Mouse (Mus musculus) ES-Bruce4 (cell line): ENCODE data around the gene Atp5h. TPM values are rescaled to one million over a fixed set of nuclear protein-coding genes. Genes with fewer than 3 reads are reported as not detected.
A peak's percentile ranks its signal among the peaks of the same experiment; 100 is the strongest.

Experiments
- H3K27ac ChIP-seq: 2 replicates; pipeline ENCODE4 v1.5.1; 2012; ENCODE audit warnings: low read length, inconsistent platforms; ENCODE audit not compliant: insufficient read depth
- H3K27me3 ChIP-seq: 2 replicates; pipeline ENCODE4 v1.6.1; 2012; ENCODE audit warnings: mild to moderate bottlenecking, low read length, inconsistent platforms; ENCODE audit not compliant: control insufficient read depth, poor library complexity, insufficient read depth, severe bottlenecking
- H3K36me3 ChIP-seq: 2 replicates; pipeline ENCODE4 v1.6.1; 2012; ENCODE audit warnings: inconsistent platforms, mild to moderate bottlenecking, low read length, moderate library complexity; ENCODE audit not compliant: control insufficient read depth, poor library complexity, insufficient read depth, severe bottlenecking
- H3K4me1 ChIP-seq: one replicate; pipeline ENCODE4 v1.8.1; 2011; ENCODE audit warnings: low read length; ENCODE audit not compliant: control insufficient read depth, insufficient read depth
- H3K4me3 ChIP-seq: 2 replicates; pipeline ENCODE4 v1.5.1; 2011; ENCODE audit warnings: low read depth, mild to moderate bottlenecking, low read length
- H3K9ac ChIP-seq: 2 replicates; pipeline ENCODE4 v1.6.1; 2012; ENCODE audit warnings: low read depth, mild to moderate bottlenecking, inconsistent platforms; ENCODE audit not compliant: poor library complexity, severe bottlenecking
- H3K9me3 ChIP-seq: replicated peaks from 2 replicates; pipeline ENCODE4 v1.6.1; 2012; ENCODE audit warnings: mild to moderate bottlenecking, low read length, inconsistent platforms; ENCODE audit not compliant: control insufficient read depth, poor library complexity, insufficient read depth, severe bottlenecking
- CTCF ChIP-seq: IDR thresholded peaks from one replicate; pipeline ENCODE4 v1.8.1; 2011; ENCODE audit warnings: low read depth, low read length
- EP300 ChIP-seq: IDR thresholded peaks from 2 replicates; pipeline ENCODE4 v1.6.1; 2011; ENCODE audit warnings: low read depth, low read length; ENCODE audit not compliant: insufficient read depth
- POLR2A ChIP-seq: IDR thresholded peaks from one replicate; pipeline ENCODE4 v1.8.1; 2011; ENCODE audit warnings: low read length; ENCODE audit not compliant: insufficient read depth
- polyA plus RNA-seq: library from polyadenylated mRNA; stranded (reverse); fragments of >200 nt; gene quantifications from 2 replicates; pipeline ENCODE4 v1.2.4, GENCODE M21; 2011; ENCODE audit warnings: low read depth; ENCODE audit not compliant: missing spikeins, insufficient read depth, insufficient read length

The Atp5h gene
- polyA plus RNA-seq, 1 experiment = 340 TPM

GRCm38 (mm10) chr11:115435596-115436337 lies 16.0 kb upstream of the Atp5h start:
- Histone ChIP-seq H3K27ac (no peak overlapping the region), H3K9ac (peak overlapping the region; percentile 70), H3K4me3 (peak overlapping the region; percentile 40), H3K9me3 (0 out of 2 replicates have a peak, but pooled peaks cover under 1% of the 10 kb centered on the region), H3K4me1 (no peaks in the 10 kb centered on the region), H3K27me3 (no peaks in the 10 kb centered on the region), H3K36me3 (0 out of 2 replicates have a peak, but pooled peaks cover 2% of the 10 kb centered on the region)
- TF ChIP-seq CTCF (no peak), POLR2A (no peak), EP300 (no peak)

GRCm38 (mm10) chr11:115433342-115433741 lies 13.6 kb upstream of the Atp5h start:
- Histone ChIP-seq H3K27me3 (no peaks in the 10 kb centered on the region), H3K9ac (no peak overlapping the region), H3K4me1 (no peaks in the 10 kb centered on the region), H3K9me3 (no peaks in the 10 kb centered on the region), H3K27ac (no peak overlapping the region), H3K36me3 (peaks cover 5% of the 10 kb centered on the region), H3K4me3 (no peak overlapping the region)
- TF ChIP-seq EP300 (no peak), POLR2A (no peak), CTCF (no peak)

GRCm38 (mm10) chr11:115432814-115433213 lies 13.1 kb upstream of the Atp5h start:
- TF ChIP-seq POLR2A (no peak), CTCF (no peak), EP300 (no peak)
- Histone ChIP-seq H3K9ac (no peak overlapping the region), H3K4me3 (no peak overlapping the region), H3K9me3 (no peaks in the 10 kb centered on the region), H3K4me1 (peaks cover 2% of the 10 kb centered on the region), H3K27ac (no peak overlapping the region), H3K36me3 (peaks cover 5% of the 10 kb centered on the region), H3K27me3 (no peaks in the 10 kb centered on the region)

GRCm38 (mm10) chr11:115430561-115430960 lies 10.8 kb upstream of the Atp5h start:
- TF ChIP-seq EP300 (no peak), CTCF (no peak), POLR2A (no peak)
- Histone ChIP-seq H3K4me1 (peaks cover 2% of the 10 kb centered on the region), H3K9me3 (no peaks in the 10 kb centered on the region), H3K27me3 (no peaks in the 10 kb centered on the region), H3K27ac (no peak overlapping the region), H3K9ac (no peak overlapping the region), H3K36me3 (peaks cover 5% of the 10 kb centered on the region), H3K4me3 (no peak overlapping the region)

- H3K4me1 ChIP-seq = peaks cover 2% of the 10 kb centered on the region
- H3K27me3 ChIP-seq = no peaks in the 10 kb centered on the region
- H3K27ac ChIP-seq = no peak overlapping the region
- TF ChIP-seq POLR2A (no peak), EP300 (no peak), CTCF (no peak)
- peaks cover 5% of the 10 kb centered on the region for H3K36me3 ChIP-seq
- no peak overlapping the region for H3K4me3 ChIP-seq
- no peaks in the 10 kb centered on the region for H3K9me3 ChIP-seq
- H3K9ac ChIP-seq = no peak overlapping the region
These were observed 9.5 kb upstream of the Atp5h start for GRCm38 (mm10) chr11:115429307-115429706.
